Mouse (Mus musculus): ENCODE data around the gene Ccdc121. TPM values are rescaled to one million over a fixed set of nuclear protein-coding genes. Genes with fewer than 3 reads are reported as not detected.

The Ccdc121 gene
- polyA plus RNA-seq, 1 experiment from 2014 or later = not detected

Other genes starting within 250 kb of the Ccdc121 start
- gene Cnih3, start 158.8 kb downstream of the Ccdc121 start, polyA plus RNA-seq (2014; fragmentation: Nextera tagmentation; extraction: Ambion mirVana) = 1.1 and 1.9 TPM in 2 replicates
- gene Dnah14, start 65.1 kb upstream of the Ccdc121 start, polyA plus RNA-seq (2014; fragmentation: Nextera tagmentation; extraction: Ambion mirVana) = 2.2 and 2.6 TPM in 2 replicates

Data from hindbrain, embryonic 11.5 days (tissue).